Mouse (Mus musculus): ENCODE data around the gene Grin3b. TPM values are rescaled to one million over a fixed set of nuclear protein-coding genes. Genes with fewer than 3 reads are reported as not detected.

The Grin3b gene
- under 1 TPM in 1 of 2 experiments, not detected in 1; 0.15 TPM for total RNA-seq (2021)
- long read RNA-seq, result 0 reads

GRCm38 (mm10) chr10:79970415-79971182 lies at the start of gene Grin3b:
Gene Grin3b, plus strand, starts transcription at chr10:79970715.
- no peak for DNase-seq (ENCODE audit: low spot score in 2 of 2)

GRCm38 (mm10) chr10:79920958-79921535 lies 49.5 kb upstream of the Grin3b start, which contains the start of gene R3hdm4:
Gene R3hdm4, minus strand, starts transcription at chr10:79921208.
- no peak for DNase-seq (ENCODE audit: low spot score in 2 of 2)

GRCm38 (mm10) chr10:79921572-79921971 lies 48.9 kb upstream of the Grin3b start:
- DNase-seq (ENCODE audit: low spot score in 2 of 2), result no peak

DNA sequence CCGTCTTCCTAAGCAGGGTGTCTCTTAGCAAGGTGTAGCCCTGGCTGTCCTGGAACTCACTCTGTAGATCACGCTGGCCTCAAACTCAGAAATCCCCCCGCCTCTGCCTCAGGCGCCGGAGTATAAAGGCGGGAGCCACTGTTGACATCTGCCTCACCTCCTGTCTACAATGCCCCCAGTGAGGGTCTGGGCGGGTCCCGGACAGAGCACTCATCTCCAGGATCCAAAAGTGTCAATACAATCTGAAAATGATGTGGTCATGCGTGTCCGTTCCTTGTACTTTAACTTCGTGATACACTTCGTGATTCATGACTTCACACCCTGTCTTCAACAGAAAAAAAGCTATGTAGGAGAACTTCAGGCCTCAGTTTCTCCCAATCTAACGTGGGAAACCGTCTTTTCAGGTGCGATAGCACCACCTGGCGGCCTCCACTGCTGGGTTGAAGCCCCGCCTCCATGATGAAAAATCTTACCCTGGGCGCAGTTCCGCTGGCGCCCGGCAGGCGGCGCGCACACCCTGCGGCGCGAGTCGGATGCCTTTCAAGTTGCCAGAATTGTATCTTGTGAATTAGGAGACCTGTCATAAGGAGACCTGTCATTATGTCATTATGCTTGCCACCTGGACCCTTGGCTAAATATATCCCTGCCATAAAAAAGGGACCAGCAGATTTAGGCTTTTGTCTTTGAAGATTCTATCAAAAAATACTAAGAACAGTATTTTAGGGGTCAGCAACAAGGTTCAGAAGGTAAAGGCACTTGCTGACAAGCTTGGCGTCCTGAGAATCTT lies 45.3 kb upstream of the Grin3b start:
- DNase-seq (ENCODE audit: low spot score in 2 of 2), result peak; percentile 91 to 98

- no peak for DNase-seq (ENCODE audit: low spot score in 2 of 2)
These were observed 44.6 kb upstream of the Grin3b start for GRCm38 (mm10) chr10:79925785-79926490.

DNA sequence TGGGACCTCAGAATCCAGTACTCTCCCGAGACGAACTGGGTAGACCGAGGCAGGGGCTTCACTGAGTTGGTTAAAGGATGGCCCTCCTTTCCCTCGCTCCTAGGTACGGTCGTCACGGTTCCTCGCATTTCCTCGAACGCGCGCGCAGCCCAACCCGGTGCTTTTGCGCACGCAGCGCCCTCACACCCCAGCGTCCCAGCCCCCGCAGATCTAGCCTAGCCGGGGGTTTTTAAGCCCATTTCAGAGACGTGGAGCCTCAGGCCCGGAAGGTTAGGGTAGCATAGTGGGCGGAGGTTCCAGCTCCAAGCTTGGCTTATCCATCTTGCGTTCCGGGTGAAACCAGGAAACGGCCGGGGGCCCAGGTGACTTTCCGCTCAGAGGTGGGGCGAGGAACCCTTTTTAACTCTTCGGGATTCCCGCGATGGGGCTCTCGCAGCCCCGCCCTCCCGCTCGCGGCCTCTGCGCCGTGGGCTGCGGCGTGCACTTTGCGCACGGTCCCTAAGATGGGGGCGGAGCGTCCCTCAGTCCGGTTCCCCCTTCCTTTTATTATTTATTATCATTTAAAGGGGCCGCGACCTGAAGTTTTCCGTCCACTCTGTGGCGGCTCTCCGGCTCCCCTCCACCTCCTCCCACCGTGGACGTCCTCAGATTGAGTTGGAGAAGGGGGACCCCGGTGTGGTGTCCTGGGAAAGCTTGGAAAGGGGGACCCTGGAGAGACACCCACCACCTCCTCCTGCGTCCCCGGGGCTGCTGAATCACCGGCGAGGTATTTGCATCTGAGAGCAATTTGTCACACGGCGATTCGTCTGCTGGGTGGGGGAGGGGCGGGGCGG lies 43.8 kb upstream of the Grin3b start, which contains the start of gene Arid3a:
Gene Arid3a (plus strand): TSS at position 553 of the 833 bp plus-strand sequence.
- DNase-seq (ENCODE audit: low spot score in 2 of 2), result peak; percentile 86 to 89

DNA sequence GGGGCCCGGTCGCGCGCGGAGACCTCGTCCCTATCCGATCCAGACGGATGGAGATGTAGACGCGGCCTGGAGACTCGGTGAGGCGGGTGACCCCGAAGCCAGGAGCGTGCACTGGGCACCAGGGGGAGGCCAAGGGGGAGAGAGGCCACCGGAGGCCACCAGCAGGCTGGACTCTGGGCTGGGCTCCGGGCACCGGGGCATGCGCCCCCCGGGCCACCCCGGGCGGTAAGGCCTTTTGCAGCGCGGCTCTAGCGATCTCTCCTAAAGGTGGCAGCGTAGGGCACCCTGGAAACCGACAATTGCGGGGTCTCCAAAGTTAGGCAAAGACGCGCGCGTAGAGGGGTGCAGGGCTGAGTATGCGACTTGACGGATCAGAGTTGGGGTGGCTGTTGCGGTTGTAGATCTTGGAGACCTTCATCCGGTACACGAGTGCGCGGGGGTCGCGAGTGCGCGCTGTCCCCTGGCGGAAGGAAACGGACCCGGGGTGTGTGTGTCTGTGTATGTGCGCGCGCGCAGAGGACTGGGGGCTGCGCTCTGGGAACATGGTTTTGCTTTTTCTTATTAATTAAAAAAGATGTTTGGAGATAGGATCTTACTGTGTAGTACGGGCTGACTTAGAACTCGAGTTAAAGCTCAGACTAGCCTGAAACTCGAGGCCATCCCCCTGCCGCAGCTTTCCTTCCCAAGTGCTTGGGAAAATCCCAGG lies 43.0 kb upstream of the Grin3b start:
- DNase-seq (ENCODE audit: low spot score in 2 of 2), result peak in 1 of 2 experiments; percentile 57

DNA sequence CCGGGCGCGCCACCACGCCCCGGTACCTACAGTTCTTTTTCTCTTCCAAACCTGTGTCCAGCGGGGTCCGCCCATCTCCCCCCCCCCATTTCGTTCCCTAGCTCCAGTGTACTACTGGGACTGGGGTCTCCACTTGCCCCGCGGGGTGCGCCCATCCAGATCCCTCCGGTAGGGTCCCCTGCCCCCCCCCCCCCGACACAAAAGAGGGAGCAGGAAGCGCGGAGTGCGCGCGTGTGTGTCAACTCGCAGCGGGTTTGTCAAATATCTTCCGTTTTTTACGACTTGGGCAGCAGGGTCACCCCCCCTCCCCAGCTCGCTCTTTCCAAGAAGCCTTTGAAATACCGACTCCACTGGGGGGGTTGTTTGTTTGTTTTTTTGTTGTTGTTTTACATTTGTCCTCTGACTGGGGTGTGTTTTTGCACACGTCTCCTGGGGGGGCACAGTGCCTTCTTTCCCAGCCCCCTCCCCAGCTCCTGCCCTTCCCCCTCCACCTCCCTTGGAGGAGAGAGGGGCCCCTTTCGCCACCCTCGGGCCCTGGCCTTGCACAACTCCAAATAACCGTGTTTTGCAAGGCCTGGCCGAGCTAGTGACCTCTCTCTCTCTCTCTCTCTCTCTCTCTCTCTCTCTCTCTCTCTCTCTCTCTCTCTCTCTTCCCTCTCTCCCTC lies 42.4 kb upstream of the Grin3b start:
- DNase-seq (ENCODE audit: low spot score in 2 of 2), result no peak

DNA sequence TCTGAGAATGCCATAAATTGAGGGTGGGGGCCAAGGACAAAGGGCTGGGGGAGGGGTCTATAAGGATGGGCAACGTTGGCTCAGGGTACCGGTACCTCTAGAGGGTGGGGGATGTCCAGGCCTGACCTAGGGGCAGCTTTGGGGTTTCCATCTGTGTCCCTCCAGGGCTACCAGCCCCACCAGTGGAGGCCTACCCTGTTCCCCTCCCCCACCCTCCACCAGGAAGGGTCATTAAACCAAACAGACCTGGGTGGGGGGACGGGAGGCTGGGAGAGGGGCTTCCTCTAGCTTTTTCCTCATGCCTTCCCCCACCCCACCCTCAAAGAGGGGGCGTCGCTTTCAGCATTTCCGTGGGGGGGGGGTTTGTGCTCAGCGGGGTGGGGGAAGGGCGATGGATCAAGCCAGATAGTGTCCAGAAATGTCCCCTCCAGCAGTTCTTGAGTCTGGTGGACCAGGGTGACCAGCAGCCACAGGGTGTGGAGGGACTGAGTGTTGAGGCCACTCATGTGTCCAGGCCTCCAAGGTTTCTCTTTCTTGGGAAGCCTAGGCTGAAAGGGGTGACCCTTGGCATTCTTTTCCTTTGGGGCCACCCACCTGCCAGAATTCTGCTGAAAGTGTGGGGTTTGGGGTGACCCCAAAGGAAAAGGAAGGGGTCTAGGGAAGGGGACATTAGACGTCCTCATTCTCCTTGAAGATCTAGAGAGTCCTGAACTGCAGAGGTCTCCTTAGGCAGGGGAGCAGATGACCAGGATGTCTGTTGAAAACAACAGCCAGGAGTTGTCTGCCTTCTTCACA lies 41.4 kb upstream of the Grin3b start:
- DNase-seq (ENCODE audit: low spot score in 2 of 2), result no peak

- no peak for DNase-seq (ENCODE audit: low spot score in 2 of 2)
These were observed 40.3 kb upstream of the Grin3b start for GRCm38 (mm10) chr10:79929967-79930825.

DNA sequence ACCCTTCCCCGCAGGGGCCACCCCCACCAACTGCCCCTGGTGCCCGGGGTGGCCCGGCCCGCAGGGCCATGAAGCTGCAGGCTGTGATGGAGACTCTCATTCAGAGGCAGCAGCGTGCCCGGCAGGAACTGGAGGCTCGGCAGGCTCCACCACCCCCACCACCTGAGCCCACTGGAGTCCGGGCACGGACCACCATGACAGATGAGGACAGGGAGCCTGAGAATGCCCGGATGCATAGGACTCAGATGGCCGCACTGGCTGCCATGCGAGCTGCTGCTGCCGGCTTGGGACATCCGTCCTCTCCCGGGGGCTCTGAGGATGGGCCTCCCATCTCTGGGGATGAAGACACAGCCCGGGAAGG lies 39.7 kb upstream of the Grin3b start:
- no peak for DNase-seq (ENCODE audit: low spot score in 2 of 2)

DNA sequence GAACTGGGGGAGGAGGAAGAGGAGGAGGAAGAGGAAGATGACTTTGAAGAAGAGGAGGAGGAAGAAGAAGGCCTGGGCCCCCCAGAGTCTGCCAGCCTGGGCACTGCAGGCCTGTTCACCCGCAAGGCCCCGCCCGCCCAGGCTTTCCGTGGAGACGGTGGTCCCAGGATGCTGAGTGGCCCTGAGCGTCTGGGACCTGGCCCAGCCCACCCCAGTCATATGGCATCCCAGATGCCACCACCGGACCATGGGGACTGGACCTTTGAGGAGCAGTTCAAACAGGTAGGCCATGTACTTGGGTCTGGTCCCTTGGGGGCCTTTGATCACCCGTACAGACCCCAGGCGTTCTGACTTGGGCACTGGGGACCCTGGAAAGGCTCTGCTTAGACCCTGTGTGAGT lies 38.7 kb upstream of the Grin3b start:
- no peak for DNase-seq (ENCODE audit: low spot score in 2 of 2)

DNA sequence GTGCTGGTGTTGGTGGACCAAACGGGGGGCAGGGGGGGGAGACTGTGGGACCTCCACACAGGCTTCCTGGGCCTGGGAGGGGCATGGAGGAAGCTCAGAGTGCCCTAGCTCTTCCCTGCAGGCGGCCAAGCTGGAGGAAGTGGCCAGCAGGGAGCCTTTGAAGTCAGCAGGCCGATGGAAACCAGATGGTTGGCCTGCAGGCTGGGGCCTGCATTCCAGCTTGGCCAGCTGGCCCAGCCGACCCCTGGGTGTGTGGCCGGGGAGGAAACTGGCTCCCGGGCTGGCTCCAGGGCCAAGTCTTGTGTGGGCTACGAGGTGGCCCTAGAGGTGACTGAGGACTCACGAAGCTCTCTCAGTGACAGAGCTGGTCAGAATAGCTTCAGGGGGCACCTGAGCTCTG lies 37.8 kb upstream of the Grin3b start:
- DNase-seq (ENCODE audit: low spot score in 2 of 2), result no peak

DNA sequence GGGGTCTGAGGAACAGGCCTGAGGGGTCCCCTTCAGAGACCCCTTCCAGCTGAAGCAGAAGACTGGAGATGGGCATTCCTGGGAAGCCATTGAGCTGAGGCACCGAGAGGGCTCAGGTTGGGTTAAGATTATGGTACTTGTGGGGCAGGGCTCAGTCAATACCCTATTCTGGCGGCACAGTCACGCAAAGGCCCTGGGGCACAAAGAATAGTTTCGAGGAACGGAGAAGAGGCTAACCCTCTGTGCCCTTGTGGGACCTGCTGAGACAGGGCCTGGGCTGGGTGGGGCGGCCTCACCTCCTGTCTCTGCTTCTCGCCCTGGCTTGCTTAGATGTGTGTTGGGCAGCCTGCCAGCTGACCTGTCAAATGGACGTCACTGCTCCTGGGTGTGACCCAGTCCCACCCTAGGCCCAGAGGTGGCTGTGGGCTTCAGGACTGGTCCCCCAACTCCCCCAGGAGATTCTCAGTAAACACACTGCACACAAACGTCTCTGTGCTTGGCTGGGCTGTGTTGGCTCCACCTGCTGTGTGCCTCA lies 37.3 kb upstream of the Grin3b start:
- DNase-seq (ENCODE audit: low spot score in 2 of 2), result no peak

GRCm38 (mm10) chr10:79933861-79934260 lies 36.7 kb upstream of the Grin3b start:
- no peak for DNase-seq (ENCODE audit: low spot score in 2 of 2)

GRCm38 (mm10) chr10:79934272-79934721 lies 36.2 kb upstream of the Grin3b start:
- peak in 1 of 2 experiments; percentile 65 for DNase-seq (ENCODE audit: low spot score in 2 of 2)

Data from layer of hippocampus, adult 18-20 months (tissue).